Mouse (Mus musculus) c-Kit-positive CD71-positive TER-119-negative erythroid progenitor cells, embryonic 14.5 days (primary cell): ENCODE data around the gene Frs2.

Experiments used
- DNase-seq: peaks from one replicate; pipeline ENCODE4 v3.0.0-alpha.2; 2013; ENCODE audit warnings: low read depth

Frs2 gene

GRCm38 (mm10) chr10:117148361-117149003, at the start of gene Frs2:
TSS of gene Frs2 (minus strand) at chr10:117148534.
- peak; percentile 93 for DNase-seq

GRCm38 (mm10) chr10:117196696-117197095, 48.4 kb upstream of the Frs2 start:
- DNase-seq: no peak

GRCm38 (mm10) chr10:117195748-117196147, 47.4 kb upstream of the Frs2 start:
- DNase-seq: no peak

- no peak for DNase-seq
Measured at GRCm38 (mm10) chr10:117195005-117195404, 46.7 kb upstream of the Frs2 start.

GRCm38 (mm10) chr10:117193364-117193763, 45.0 kb upstream of the Frs2 start:
- no peak for DNase-seq

GRCm38 (mm10) chr10:117185399-117186089, 37.2 kb upstream of the Frs2 start:
- no peak for DNase-seq

GRCm38 (mm10) chr10:117181098-117181497, 32.8 kb upstream of the Frs2 start:
- no peak for DNase-seq

- DNase-seq: no peak
Measured at GRCm38 (mm10) chr10:117174645-117175044, 26.3 kb upstream of the Frs2 start.

GRCm38 (mm10) chr10:117173566-117174438, 25.5 kb upstream of the Frs2 start:
- DNase-seq: no peak

GRCm38 (mm10) chr10:117173111-117173510, 24.8 kb upstream of the Frs2 start:
- DNase-seq: no peak

- no peak for DNase-seq
Measured at GRCm38 (mm10) chr10:117172069-117172468, 23.7 kb upstream of the Frs2 start.

- DNase-seq: no peak
Measured at GRCm38 (mm10) chr10:117166785-117167425, 18.6 kb upstream of the Frs2 start.

GRCm38 (mm10) chr10:117162662-117163061, 14.3 kb upstream of the Frs2 start:
- DNase-seq: no peak

- no peak for DNase-seq
Measured at GRCm38 (mm10) chr10:117160099-117160498, 11.8 kb upstream of the Frs2 start.

GRCm38 (mm10) chr10:117152247-117152646, 3.9 kb upstream of the Frs2 start:
- DNase-seq: no peak

GRCm38 (mm10) chr10:117151676-117152075, 3.3 kb upstream of the Frs2 start:
- no peak for DNase-seq

- DNase-seq: no peak
Measured at GRCm38 (mm10) chr10:117151241-117151640, 2.9 kb upstream of the Frs2 start.

- DNase-seq: no peak
Measured at GRCm38 (mm10) chr10:117150764-117151163, 2.4 kb upstream of the Frs2 start.

- peak; percentile 87 for DNase-seq
Measured at GRCm38 (mm10) chr10:117149942-117150617, 1.7 kb upstream of the Frs2 start.

GRCm38 (mm10) chr10:117149241-117149640, 907 bp upstream of the Frs2 start:
- no peak for DNase-seq

- no peak for DNase-seq
Measured at GRCm38 (mm10) chr10:117147463-117148360, 622 bp downstream of the Frs2 start.
